Mouse (Mus musculus): ENCODE results near the gene Csgalnact2.

The Csgalnact2 gene

GRCm38 (mm10) chr6:118137148-118137547 lies 1.8 kb downstream of the Csgalnact2 start:
- no peak for DNase-seq (ENCODE audit: low spot score)

- no peak for DNase-seq (ENCODE audit: low spot score)
Measured at GRCm38 (mm10) chr6:118134461-118134860, 4.5 kb downstream of the Csgalnact2 start.

GRCm38 (mm10) chr6:118130022-118130421 lies 8.9 kb downstream of the Csgalnact2 start:
- peak; percentile 41 for DNase-seq (ENCODE audit: low spot score)

- DNase-seq (ENCODE audit: low spot score) = no peak
Measured at GRCm38 (mm10) chr6:118127827-118128487, 11.0 kb downstream of the Csgalnact2 start.

- no peak for DNase-seq (ENCODE audit: low spot score)
Measured at GRCm38 (mm10) chr6:118127198-118127597, 11.7 kb downstream of the Csgalnact2 start.

GRCm38 (mm10) chr6:118126577-118126976 lies 12.4 kb downstream of the Csgalnact2 start:
- DNase-seq (ENCODE audit: low spot score) = no peak

GRCm38 (mm10) chr6:118122767-118123166 lies 16.2 kb downstream of the Csgalnact2 start:
- DNase-seq (ENCODE audit: low spot score) = no peak

- no peak for DNase-seq (ENCODE audit: low spot score)
Measured at GRCm38 (mm10) chr6:118111810-118112209, 27.1 kb downstream of the Csgalnact2 start.

GRCm38 (mm10) chr6:118099311-118099802 lies 39.6 kb downstream of the Csgalnact2 start:
- peak; percentile 20 for DNase-seq (ENCODE audit: low spot score)

- no peak for DNase-seq (ENCODE audit: low spot score)
Measured at GRCm38 (mm10) chr6:118097765-118098365, 41.1 kb downstream of the Csgalnact2 start.

- no peak for DNase-seq (ENCODE audit: low spot score)
Measured at GRCm38 (mm10) chr6:118090827-118091226, 48.1 kb downstream of the Csgalnact2 start.

- no peak for DNase-seq (ENCODE audit: low spot score)
Measured at GRCm38 (mm10) chr6:118088750-118089440, 50.0 kb downstream of the Csgalnact2 start.

- no peak for DNase-seq (ENCODE audit: low spot score)
Measured at GRCm38 (mm10) chr6:118087955-118088354, 51.0 kb downstream of the Csgalnact2 start.

GRCm38 (mm10) chr6:118084596-118084995 lies 54.3 kb downstream of the Csgalnact2 start:
- no peak for DNase-seq (ENCODE audit: low spot score)

- no peak for DNase-seq (ENCODE audit: low spot score)
Measured at GRCm38 (mm10) chr6:118083608-118084007, 55.3 kb downstream of the Csgalnact2 start.

- DNase-seq (ENCODE audit: low spot score) = no peak
Measured at GRCm38 (mm10) chr6:118082384-118082783, 56.6 kb downstream of the Csgalnact2 start.

GRCm38 (mm10) chr6:118080711-118081110 lies 58.2 kb downstream of the Csgalnact2 start:
- no peak for DNase-seq (ENCODE audit: low spot score)

GRCm38 (mm10) chr6:118079762-118080465 lies 59.0 kb downstream of the Csgalnact2 start:
- DNase-seq (ENCODE audit: low spot score) = no peak

- DNase-seq (ENCODE audit: low spot score) = no peak
Measured at GRCm38 (mm10) chr6:118079292-118079691, 59.6 kb downstream of the Csgalnact2 start.

GRCm38 (mm10) chr6:118078751-118079150 lies 60.2 kb downstream of the Csgalnact2 start:
- no peak for DNase-seq (ENCODE audit: low spot score)

- no peak for DNase-seq (ENCODE audit: low spot score)
Measured at GRCm38 (mm10) chr6:118077421-118077820, 61.5 kb downstream of the Csgalnact2 start.

GRCm38 (mm10) chr6:118076748-118077147 lies 62.2 kb downstream of the Csgalnact2 start:
- DNase-seq (ENCODE audit: low spot score) = no peak

Data from MN1 (cell line).